Comparison of ENCODE assay signal across 11 mouse cellular contexts in the genomic region with DNA sequence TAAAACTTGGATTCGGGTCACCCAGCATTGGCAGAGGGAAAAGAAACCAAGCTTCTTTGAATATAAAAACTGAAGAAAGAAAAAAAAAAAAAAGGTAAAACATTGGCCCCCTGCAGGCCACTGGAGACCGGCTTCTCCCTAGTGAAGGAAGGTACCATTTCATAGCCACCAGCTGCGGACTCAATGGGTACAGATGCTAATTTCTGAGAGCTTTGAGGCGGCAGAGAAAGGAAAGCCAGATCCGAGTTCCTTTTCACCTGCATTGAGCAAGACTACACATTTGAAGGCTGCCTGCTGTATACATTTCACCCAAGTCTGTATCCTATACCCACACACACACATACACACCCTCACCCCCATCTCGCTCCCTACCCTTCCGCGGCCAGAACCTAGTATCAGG. TPM values are rescaled to one million over a fixed set of nuclear protein-coding genes. Genes with fewer than 3 reads are reported as not detected.
DNase-seq lines count a peak whose midpoint lies in the region; ATAC-seq and TF ChIP-seq lines count a peak whose summit lies in the region.
"Had no signal": no experiment of that assay in that cellular context is flagged by ENCODE, and none has a peak within 500 bp of the region (broad histone marks: within the 10 kb centered on the region; RNA-seq: fewer than 3 reads in every experiment).

No protein-coding gene starts in this region.

- no peak for ATAC-seq in kidney, postnatal 0 days (replicated peaks; ENCODE audit: low FRiP score, low read depth)
- ATAC-seq in embryonic facial prominence, embryonic 13.5 days (ENCODE audit: insufficient number of reproducible peaks, insufficient read depth, low FRiP score, low TSS enrichment, low read depth), result no peak
- no peak for ATAC-seq in hindbrain, embryonic 14.5 days (ENCODE audit: low FRiP score)
- ATAC-seq: lung, postnatal 0 days had no signal

- H3K4me2 ChIP-seq in kidney, postnatal 0 days (ENCODE audit: low read length), result peak overlapping the region; percentile 38
- H3K4me2 ChIP-seq in embryonic facial prominence, embryonic 13.5 days, result peak overlapping the region; percentile 76
- H3K4me2 ChIP-seq in hindbrain, embryonic 14.5 days (replicated peaks), result peak overlapping the region; percentile 45

- WGBS in kidney, postnatal 0 days, result 47% methylated on average over 8 of the region's 8 CpGs
- WGBS in kidney, adult 2 months, result 72% methylated on average over 8 of the region's 8 CpGs
- 19% methylated on average over 8 of the region's 8 CpGs for WGBS in embryonic facial prominence, embryonic 13.5 days
- WGBS in hindbrain, embryonic 14.5 days, result 22% methylated on average over 8 of the region's 8 CpGs

- no peak overlapping the region for H3K4me3 ChIP-seq in kidney, postnatal 0 days (replicated peaks; ENCODE audit: low read depth, low read length)
- H3K4me3 ChIP-seq in kidney, adult 2 months (ENCODE audit: insufficient read depth, low read depth, low read length), result no peak overlapping the region
- H3K4me3 ChIP-seq in embryonic facial prominence, embryonic 13.5 days, result peak overlapping the region; percentile 27
- H3K4me3 ChIP-seq in hindbrain, embryonic 14.5 days (replicated peaks; ENCODE audit: low read length), result no peak overlapping the region; the same call in 1 of the 2 replicates

- H3K9me3 ChIP-seq in kidney, postnatal 0 days (replicated peaks; ENCODE audit: low read length), result no peaks in the 10 kb centered on the region
- no peaks in the 10 kb centered on the region for H3K9me3 ChIP-seq in embryonic facial prominence, embryonic 13.5 days
- H3K9me3 ChIP-seq in hindbrain, embryonic 14.5 days (ENCODE audit: control insufficient read depth, low read length), result no peaks in the 10 kb centered on the region

- TF ChIP-seq CTCF in kidney, postnatal 0 days (IDR thresholded peaks at IDR 0.05; ENCODE audit: low read depth), result 0 out of 2 replicates have a peak, but pooled peaks have one; percentile 9
- TF ChIP-seq CTCF in kidney, adult 2 months (conservative IDR thresholded peaks at IDR 0.05; ENCODE audit: insufficient read depth, insufficient read length, low read depth, low read length), result no peak

- no peaks in the 10 kb centered on the region for H3K27me3 ChIP-seq in kidney, postnatal 0 days (ENCODE audit: insufficient read depth, low read length)
- no peaks in the 10 kb centered on the region for H3K27me3 ChIP-seq in kidney, adult 2 months (replicated peaks; ENCODE audit: control insufficient read depth, insufficient read depth, low read length)
- H3K27me3 ChIP-seq in embryonic facial prominence, embryonic 13.5 days, result no peaks in the 10 kb centered on the region
- no peaks in the 10 kb centered on the region for H3K27me3 ChIP-seq in hindbrain, embryonic 14.5 days (ENCODE audit: control insufficient read depth, insufficient read depth, low read length)

- peaks cover 29% of the 10 kb centered on the region for H3K4me1 ChIP-seq in kidney, postnatal 0 days (replicated peaks; ENCODE audit: insufficient read depth, low read length)
- H3K4me1 ChIP-seq in kidney, adult 2 months (ENCODE audit: control insufficient read depth, insufficient read depth, low read length), result peaks cover 3% of the 10 kb centered on the region; the same call in 1 of the 2 replicates
- H3K4me1 ChIP-seq in embryonic facial prominence, embryonic 13.5 days, result peaks cover 98% of the 10 kb centered on the region
- peaks cover 75% of the 10 kb centered on the region for H3K4me1 ChIP-seq in hindbrain, embryonic 14.5 days (replicated peaks; ENCODE audit: control insufficient read depth, insufficient read depth, low read length)

- H3K9ac ChIP-seq in kidney, postnatal 0 days (ENCODE audit: low read depth, low read length), result no peak overlapping the region
- H3K9ac ChIP-seq in embryonic facial prominence, embryonic 13.5 days, result peak overlapping the region; percentile 54; the same call in 1 of the 2 replicates
- peak overlapping the region; percentile 39 for H3K9ac ChIP-seq in hindbrain, embryonic 14.5 days

- no peak for TF ChIP-seq POLR2A in kidney, adult 2 months (IDR thresholded peaks at IDR 0.05; ENCODE audit: low read depth, low read length)

- no peaks in the 10 kb centered on the region for H3K36me3 ChIP-seq in kidney, postnatal 0 days (ENCODE audit: insufficient read depth, low read length)
- H3K36me3 ChIP-seq in kidney, adult 2 months (ENCODE audit: control insufficient read depth, insufficient read depth, low read length), result no peaks in the 10 kb centered on the region
- H3K36me3 ChIP-seq in embryonic facial prominence, embryonic 13.5 days, result no peaks in the 10 kb centered on the region
- no peaks in the 10 kb centered on the region for H3K36me3 ChIP-seq in hindbrain, embryonic 14.5 days (replicated peaks; ENCODE audit: control insufficient read depth, insufficient read depth)
- H3K36me3 ChIP-seq: G1E had no signal

- DNase-seq in kidney, postnatal 0 days (ENCODE audit: low spot score), result no peak
- DNase-seq in kidney, adult 2 months, result no peak
- no peak for DNase-seq in hindbrain, embryonic 14.5 days (ENCODE audit: low spot score)
- peak; percentile 67 for DNase-seq in naive thymus-derived CD4-positive, alpha-beta T cell, adult 2 months (ENCODE audit: low read depth)
- no peak for DNase-seq in adipocyte (ENCODE audit: low spot score)
- no peak for DNase-seq in cerebellum, adult 9-10 months
- DNase-seq: adrenal gland, postnatal 14 days; gastrocnemius, postnatal 25 days had no signal

- no peak overlapping the region for H3K27ac ChIP-seq in kidney, postnatal 0 days
- H3K27ac ChIP-seq in kidney, adult 2 months (ENCODE audit: insufficient read depth, low read depth, low read length), result no peak overlapping the region
- H3K27ac ChIP-seq in embryonic facial prominence, embryonic 13.5 days, result peak overlapping the region; percentile 76
- peak overlapping the region; percentile 78 for H3K27ac ChIP-seq in hindbrain, embryonic 14.5 days

RNA-seq across cellular contexts. Expression of gene Bcl11b, which starts 26.3 kb away (rescaled TPM):
- polyA plus RNA-seq in kidney, postnatal 0 days (2015; fragmentation: Nextera tagmentation; extraction: Ambion mirVana), result 2.2 and 2.4 TPM in 2 replicates
- 4.9 and 5.4 TPM in 2 replicates for polyA plus RNA-seq in kidney, adult 2 months (2012; rRNA removed)
- polyA plus RNA-seq in embryonic facial prominence, embryonic 13.5 days (2015; fragmentation: Nextera tagmentation; extraction: Ambion mirVana), result 35.7 and 40.6 TPM in 2 replicates
- polyA plus RNA-seq in hindbrain, embryonic 14.5 days (2014; fragmentation: Nextera tagmentation; extraction: Ambion mirVana), result 29.6 and 30.7 TPM in 2 replicates
- polyA plus RNA-seq: G1E had no signal

Comparison
In these comparisons a context has a peak if more than half of its experiments do, and no peak if none do; other contexts are left out.
1. H3K27ac ChIP-seq: peak in embryonic facial prominence, embryonic 13.5 days (single experiment) and hindbrain, embryonic 14.5 days (single experiment); none in kidney, postnatal 0 days (single experiment) and kidney, adult 2 months (single experiment).
2. Peak in every context shown above with its lines, with median percentiles within 50 percentile points of each other: H3K4me2 ChIP-seq.